Mouse (Mus musculus) limb, embryonic 13.5 days (tissue): ENCODE results near the gene Jag2. TPM values are rescaled to one million over a fixed set of nuclear protein-coding genes. Genes with fewer than 3 reads are reported as not detected.

Experiments used
- ATAC-seq: fragments of 200-750 bp; cut with Nextera tagmentation; 2 replicates; pipeline ENCODE4 v1.8.0; 2017; ENCODE audit warnings: low read depth, moderate number of reproducible peaks, moderate TSS enrichment; ENCODE audit not compliant: low FRiP score
- H3K27ac ChIP-seq: fragments of 300-500 bp; sonication (generic); 2 replicates; pipeline ENCODE4 v1.5.1; 2015; ENCODE audit warnings: inconsistent platforms, mild to moderate bottlenecking, moderate library complexity
- H3K27me3 ChIP-seq: fragments of 300-500 bp; sonication (generic); 2 replicates; pipeline ENCODE4 v1.6.1; 2015; ENCODE audit warnings: mild to moderate bottlenecking, inconsistent platforms
- H3K36me3 ChIP-seq: fragments of 300-500 bp; sonication (generic); 2 replicates; pipeline ENCODE4 v1.6.1; 2015; ENCODE audit warnings: inconsistent platforms, mild to moderate bottlenecking, moderate library complexity
- H3K4me1 ChIP-seq: fragments of 300-500 bp; sonication (generic); 2 replicates; pipeline ENCODE4 v1.6.1; 2015; ENCODE audit warnings: inconsistent platforms
- H3K4me2 ChIP-seq: fragments of 300-500 bp; sonication (generic); replicated peaks from 2 replicates; pipeline ENCODE4 v1.6.1; 2015; ENCODE audit warnings: inconsistent platforms, mild to moderate bottlenecking, moderate library complexity
- H3K4me3 ChIP-seq: fragments of 300-500 bp; sonication (generic); 2 replicates; pipeline ENCODE4 v1.5.1; 2015; ENCODE audit warnings: moderate library complexity, mild to moderate bottlenecking, inconsistent platforms
- H3K9ac ChIP-seq: fragments of 300-500 bp; sonication (generic); 2 replicates; pipeline ENCODE4 v1.6.1; 2015; ENCODE audit warnings: mild to moderate bottlenecking, inconsistent platforms
- H3K9me3 ChIP-seq: fragments of 300-500 bp; sonication (generic); 2 replicates; pipeline ENCODE4 v1.6.1; 2016; ENCODE audit warnings: inconsistent platforms
- WGBS: fragments of 180-500 bp; shearing (Covaris S2); methylation state at CpG from one replicate; pipeline ENCODE4 v1.1.7; 2015; 5-methylcytosine and 5-hydroxymethylcytosine counted together
- polyA plus RNA-seq: library from polyadenylated mRNA; unstranded; fragments of >200 nt; fragmentation: Nextera tagmentation; extraction: Ambion mirVana; gene quantifications from 2 replicates; pipeline ENCODE4 v1.2.1, GENCODE M21; 2015

Gene Jag2
- polyA plus RNA-seq, 1 experiment from 2014 or later: 5.9 TPM

GRCm38 (mm10) chr12:112916698-112917400, 12.7 kb downstream of the Jag2 start:
- 83% methylated on average over 16 of the region's 16 CpGs for WGBS
- Histone ChIP-seq H3K4me2 (no peak overlapping the region), H3K4me3 (no peak overlapping the region), H3K4me1 (peaks cover 5% of the 10 kb centered on the region; the same call in 1 of the 2 replicates), H3K36me3 (0 out of 2 replicates have a peak, but pooled peaks cover 3% of the 10 kb centered on the region), H3K27me3 (no peaks in the 10 kb centered on the region), H3K27ac (no peak overlapping the region), H3K9me3 (no peaks in the 10 kb centered on the region), H3K9ac (no peak overlapping the region)
- 0 out of 2 replicates have a peak, but pooled peaks have one; percentile 6 for ATAC-seq

- no peak for ATAC-seq
- Histone ChIP-seq H3K9me3 (no peaks in the 10 kb centered on the region), H3K4me3 (no peak overlapping the region), H3K27me3 (no peaks in the 10 kb centered on the region), H3K9ac (no peak overlapping the region), H3K4me2 (no peak overlapping the region), H3K4me1 (peaks cover 5% of the 10 kb centered on the region; the same call in 1 of the 2 replicates), H3K27ac (no peak overlapping the region), H3K36me3 (peaks cover 10% of the 10 kb centered on the region; the same call in 1 of the 2 replicates)
- 77% methylated on average over 13 of the region's 13 CpGs for WGBS
Observed at GRCm38 (mm10) chr12:112915587-112915986, 14.0 kb downstream of the Jag2 start.

- no peak overlapping the region for H3K9ac ChIP-seq
- WGBS: 66% methylated on average over 11 of the region's 11 CpGs
- H3K27me3 ChIP-seq: no peaks in the 10 kb centered on the region
- no peak overlapping the region for H3K4me2 ChIP-seq
- H3K9me3 ChIP-seq: no peaks in the 10 kb centered on the region
- no peak overlapping the region for H3K4me3 ChIP-seq
- H3K4me1 ChIP-seq: peaks cover 5% of the 10 kb centered on the region; the same call in 1 of the 2 replicates
- peaks cover 13% of the 10 kb centered on the region; the same call in 1 of the 2 replicates for H3K36me3 ChIP-seq
- no peak overlapping the region for H3K27ac ChIP-seq
- ATAC-seq: no peak
Observed at GRCm38 (mm10) chr12:112914527-112914926, 15.0 kb downstream of the Jag2 start.

GRCm38 (mm10) chr12:112912951-112913745, 16.4 kb downstream of the Jag2 start:
- no peaks in the 10 kb centered on the region for H3K9me3 ChIP-seq
- peaks cover 3% of the 10 kb centered on the region; the same call in 1 of the 2 replicates for H3K4me1 ChIP-seq
- WGBS: 86% methylated on average over 28 of the region's 28 CpGs
- H3K9ac ChIP-seq: no peak overlapping the region
- no peak overlapping the region for H3K4me3 ChIP-seq
- H3K27ac ChIP-seq: no peak overlapping the region
- H3K36me3 ChIP-seq: peaks cover 17% of the 10 kb centered on the region; the same call in 1 of the 2 replicates
- no peaks in the 10 kb centered on the region for H3K27me3 ChIP-seq
- no peak overlapping the region for H3K4me2 ChIP-seq
- ATAC-seq: no peak

GRCm38 (mm10) chr12:112911701-112912100, 17.9 kb downstream of the Jag2 start:
- Histone ChIP-seq H3K27me3 (no peaks in the 10 kb centered on the region), H3K9ac (no peak overlapping the region), H3K4me3 (no peak overlapping the region), H3K9me3 (no peaks in the 10 kb centered on the region), H3K4me2 (no peak overlapping the region), H3K27ac (no peak overlapping the region), H3K4me1 (0 out of 2 replicates have a peak, but pooled peaks cover 4% of the 10 kb centered on the region), H3K36me3 (peaks cover 17% of the 10 kb centered on the region; the same call in 1 of the 2 replicates)
- WGBS: 90% methylated on average over 17 of the region's 17 CpGs
- no peak for ATAC-seq

- H3K9me3 ChIP-seq: no peaks in the 10 kb centered on the region
- ATAC-seq: no peak
- H3K27ac ChIP-seq: no peak overlapping the region
- 92% methylated on average over 22 of the region's 22 CpGs for whole genome bisulfite sequencing
- H3K27me3 ChIP-seq: no peaks in the 10 kb centered on the region
- H3K9ac ChIP-seq: no peak overlapping the region
- H3K4me3 ChIP-seq: no peak overlapping the region
- no peak overlapping the region for H3K4me2 ChIP-seq
- H3K4me1 ChIP-seq: 0 out of 2 replicates have a peak, but pooled peaks cover 4% of the 10 kb centered on the region
- peaks cover 16% of the 10 kb centered on the region; the same call in 1 of the 2 replicates for H3K36me3 ChIP-seq
Observed at GRCm38 (mm10) chr12:112908991-112909390, 20.6 kb downstream of the Jag2 start.

- Histone ChIP-seq H3K9me3 (no peaks in the 10 kb centered on the region), H3K36me3 (peaks cover 4% of the 10 kb centered on the region; the same call in 1 of the 2 replicates), H3K4me2 (no peak overlapping the region), H3K27me3 (no peaks in the 10 kb centered on the region), H3K9ac (no peak overlapping the region), H3K27ac (no peak overlapping the region), H3K4me1 (0 out of 2 replicates have a peak, but pooled peaks cover 4% of the 10 kb centered on the region), H3K4me3 (no peak overlapping the region)
- no peak for ATAC-seq
- WGBS: 85% methylated on average over 5 of the region's 5 CpGs
Observed at GRCm38 (mm10) chr12:112905001-112905400, 24.6 kb downstream of the Jag2 start.

- no peaks in the 10 kb centered on the region for H3K27me3 ChIP-seq
- ATAC-seq: no peak
- H3K4me2 ChIP-seq: no peak overlapping the region
- H3K4me3 ChIP-seq: no peak overlapping the region
- WGBS: 68% methylated on average over 8 of the region's 8 CpGs
- peaks cover 3% of the 10 kb centered on the region; the same call in 1 of the 2 replicates for H3K36me3 ChIP-seq
- H3K9me3 ChIP-seq: no peaks in the 10 kb centered on the region
- no peak overlapping the region for H3K27ac ChIP-seq
- H3K4me1 ChIP-seq: 0 out of 2 replicates have a peak, but pooled peaks cover 4% of the 10 kb centered on the region
- H3K9ac ChIP-seq: no peak overlapping the region
Observed at GRCm38 (mm10) chr12:112903941-112904340, 25.6 kb downstream of the Jag2 start.

- Histone ChIP-seq H3K4me2 (no peak overlapping the region), H3K4me1 (0 out of 2 replicates have a peak, but pooled peaks cover 4% of the 10 kb centered on the region), H3K9ac (no peak overlapping the region), H3K9me3 (no peaks in the 10 kb centered on the region), H3K4me3 (no peak overlapping the region), H3K27me3 (peaks cover 4% of the 10 kb centered on the region; the same call in 1 of the 2 replicates), H3K27ac (no peak overlapping the region), H3K36me3 (no peaks in the 10 kb centered on the region)
- WGBS: 76% methylated on average over 9 of the region's 9 CpGs
- ATAC-seq: no peak
Observed at GRCm38 (mm10) chr12:112900641-112901040, 28.9 kb downstream of the Jag2 start.

GRCm38 (mm10) chr12:112898960-112899359, 30.6 kb downstream of the Jag2 start:
- no peak for ATAC-seq
- WGBS: 47% methylated on average over 4 of the region's 4 CpGs
- H3K36me3 ChIP-seq: no peaks in the 10 kb centered on the region
- no peak overlapping the region for H3K9ac ChIP-seq
- no peak overlapping the region for H3K27ac ChIP-seq
- H3K27me3 ChIP-seq: peaks cover 4% of the 10 kb centered on the region; the same call in 1 of the 2 replicates
- no peaks in the 10 kb centered on the region for H3K9me3 ChIP-seq
- 0 out of 2 replicates have a peak, but pooled peaks cover 9% of the 10 kb centered on the region for H3K4me1 ChIP-seq
- no peak overlapping the region for H3K4me2 ChIP-seq
- no peak overlapping the region for H3K4me3 ChIP-seq

GRCm38 (mm10) chr12:112898351-112898750, 31.2 kb downstream of the Jag2 start:
- Histone ChIP-seq H3K27ac (no peak overlapping the region), H3K9me3 (no peaks in the 10 kb centered on the region), H3K4me3 (no peak overlapping the region), H3K4me2 (no peak overlapping the region), H3K27me3 (peaks cover 4% of the 10 kb centered on the region; the same call in 1 of the 2 replicates), H3K9ac (no peak overlapping the region), H3K4me1 (0 out of 2 replicates have a peak, but pooled peaks cover 9% of the 10 kb centered on the region), H3K36me3 (no peaks in the 10 kb centered on the region)
- 67% methylated on average over 12 of the region's 12 CpGs for WGBS
- no peak for ATAC-seq
